Mouse (Mus musculus) lung, postnatal 0 days (tissue): Measurements from ENCODE around the gene Cngb1. TPM values are rescaled to one million over a fixed set of nuclear protein-coding genes. Genes with fewer than 3 reads are reported as not detected.

ENCODE experiments used
- ATAC-seq: fragments of 200-750 bp; cut with Nextera tagmentation; 2 replicates; pipeline ENCODE4 v1.8.0; 2017; ENCODE audit warnings: moderate library complexity
- DNase-seq: peaks from one replicate; pipeline ENCODE4 v3.0.0-alpha.2; 2016; ENCODE audit warnings: low spot score
- H3K27ac ChIP-seq: fragments of 300-500 bp; sonication (generic); 2 replicates; pipeline ENCODE4 v1.5.1; 2014; ENCODE audit warnings: antibody characterized with exemption, mild to moderate bottlenecking, low read length, mixed read lengths
- H3K27me3 ChIP-seq: fragments of 300-500 bp; sonication (generic); replicated peaks from 2 replicates; pipeline ENCODE4 v1.6.1; 2014; ENCODE audit warnings: low read length, mixed read lengths; ENCODE audit not compliant: insufficient read depth
- H3K36me3 ChIP-seq: fragments of 300-500 bp; sonication (generic); 2 replicates; pipeline ENCODE4 v1.6.1; 2014; ENCODE audit warnings: low read length, mixed read lengths; ENCODE audit not compliant: insufficient read depth
- H3K4me1 ChIP-seq: fragments of 300-500 bp; sonication (generic); 2 replicates; pipeline ENCODE4 v1.6.1; 2014; ENCODE audit warnings: antibody characterized with exemption, low read depth, low read length, mixed read lengths; ENCODE audit not compliant: insufficient read depth
- H3K4me2 ChIP-seq: fragments of 300-500 bp; sonication (generic); replicated peaks from 2 replicates; pipeline ENCODE4 v1.6.1; 2014; ENCODE audit warnings: low read depth, mild to moderate bottlenecking, low read length, moderate library complexity, mixed read lengths
- H3K4me3 ChIP-seq: fragments of 300-500 bp; sonication (generic); 2 replicates; pipeline ENCODE4 v1.5.1; 2014; ENCODE audit warnings: low read depth, low read length
- H3K9ac ChIP-seq: fragments of 300-500 bp; sonication (generic); replicated peaks from 2 replicates; pipeline ENCODE4 v1.6.1; 2014; ENCODE audit warnings: low read depth, mild to moderate bottlenecking
- H3K9me3 ChIP-seq: fragments of 300-500 bp; sonication (generic); 2 replicates; pipeline ENCODE4 v1.6.1; 2016; ENCODE audit warnings: low read length, mixed read lengths
- CTCF ChIP-seq: IDR thresholded peaks from 2 replicates; pipeline ENCODE4 v1.5.1; 2016; ENCODE audit warnings: antibody characterized with exemption, mild to moderate bottlenecking
- EP300 ChIP-seq: IDR thresholded peaks from 2 replicates; pipeline ENCODE4 v1.6.1; 2016; ENCODE audit warnings: antibody characterized with exemption, mild to moderate bottlenecking, control low read depth
- WGBS: fragments of 180-500 bp; shearing (Covaris S2); extraction: QIAGEN DNeasy Blood & Tissue Kit; methylation state at CpG from one replicate; pipeline ENCODE4 v1.1.7; 2014; 5-methylcytosine and 5-hydroxymethylcytosine counted together
- polyA plus RNA-seq: library from polyadenylated mRNA; unstranded; fragments of >200 nt; fragmentation: Nextera tagmentation; extraction: Ambion mirVana; gene quantifications from 2 replicates; pipeline ENCODE4 v1.2.1, GENCODE M21; 2015

Cngb1 gene
- polyA plus RNA-seq, 1 experiment from 2014 or later = 4.0 TPM

GRCm38 (mm10) chr8:95348811-95349630, 42.6 kb upstream of the Cngb1 start:
- Histone ChIP-seq H3K36me3 (0 out of 2 replicates have a peak, but pooled peaks cover 3% of the 10 kb centered on the region), H3K4me1 (peaks cover 16% of the 10 kb centered on the region), H3K27ac (peak overlapping the region; percentile 33), H3K9me3 (no peaks in the 10 kb centered on the region), H3K4me2 (peak overlapping the region; percentile 20), H3K27me3 (no peaks in the 10 kb centered on the region), H3K4me3 (no peak overlapping the region), H3K9ac (no peak overlapping the region)
- TF ChIP-seq EP300 = no peak
- peak; percentile 24 for TF ChIP-seq CTCF
- DNase-seq = peak; percentile 74
- peak; percentile 52 for ATAC-seq
- WGBS = 17% methylated on average over 19 of the region's 19 CpGs

GRCm38 (mm10) chr8:95348356-95348755, 42.0 kb upstream of the Cngb1 start:
- Histone ChIP-seq H3K4me1 (peaks cover 13% of the 10 kb centered on the region), H3K9me3 (no peaks in the 10 kb centered on the region), H3K27me3 (no peaks in the 10 kb centered on the region), H3K4me3 (no peak overlapping the region), H3K36me3 (peaks cover 4% of the 10 kb centered on the region; the same call in 1 of the 2 replicates), H3K27ac (peak overlapping the region; percentile 33), H3K9ac (no peak overlapping the region), H3K4me2 (0 out of 2 replicates have a peak overlapping the region, but pooled peaks have one; percentile 20)
- no peak for TF ChIP-seq EP300
- TF ChIP-seq CTCF = no peak
- DNase-seq = no peak
- no peak; the same call in 1 of the 2 replicates for ATAC-seq
- 81% methylated on average over 2 of the region's 2 CpGs for WGBS

- WGBS = 28% methylated on average over 8 of the region's 8 CpGs
- H3K4me2 ChIP-seq = no peak overlapping the region
These were observed 40.5 kb upstream of the Cngb1 start for GRCm38 (mm10) chr8:95346643-95347545.

GRCm38 (mm10) chr8:95344668-95345067, 38.3 kb upstream of the Cngb1 start:
- no peaks in the 10 kb centered on the region for H3K9me3 ChIP-seq
- no peak overlapping the region for H3K9ac ChIP-seq
- no peak for ATAC-seq
- H3K4me3 ChIP-seq = no peak overlapping the region
- WGBS = 77% methylated on average over 6 of the region's 6 CpGs
- H3K27me3 ChIP-seq = no peaks in the 10 kb centered on the region
- TF ChIP-seq CTCF (peak; percentile 33), EP300 (no peak)
- H3K4me1 ChIP-seq = no peaks in the 10 kb centered on the region
- DNase-seq = no peak
- no peak overlapping the region for H3K27ac ChIP-seq
- H3K36me3 ChIP-seq = peaks cover 15% of the 10 kb centered on the region
- H3K4me2 ChIP-seq = no peak overlapping the region

More at GRCm38 (mm10) chr8:95346643-95347545, 40.5 kb upstream of the Cngb1 start:
- Histone ChIP-seq H3K4me3 (no peak overlapping the region), H3K9ac (no peak overlapping the region), H3K36me3 (peaks cover 9% of the 10 kb centered on the region; the same call in 1 of the 2 replicates), H3K27ac (no peak overlapping the region), H3K9me3 (no peaks in the 10 kb centered on the region), H3K4me1 (peaks cover 8% of the 10 kb centered on the region), H3K27me3 (no peaks in the 10 kb centered on the region)
- DNase-seq = peak; percentile 75
- peak; percentile 83 for TF ChIP-seq CTCF
- no peak for TF ChIP-seq EP300
- ATAC-seq = 0 out of 2 replicates have a peak, but pooled peaks have one; percentile 10

- 65% methylated on average over 5 of the region's 5 CpGs for WGBS
- ATAC-seq (no peak), DNase-seq (no peak)
- Histone ChIP-seq H3K4me3 (no peak overlapping the region), H3K9me3 (no peaks in the 10 kb centered on the region), H3K4me1 (no peaks in the 10 kb centered on the region), H3K4me2 (no peak overlapping the region), H3K36me3 (peaks cover 35% of the 10 kb centered on the region), H3K27ac (no peak overlapping the region), H3K9ac (no peak overlapping the region), H3K27me3 (no peaks in the 10 kb centered on the region)
- no peak for TF ChIP-seq EP300
- no peak for TF ChIP-seq CTCF
These were observed 35.3 kb upstream of the Cngb1 start for GRCm38 (mm10) chr8:95341721-95342120.

GRCm38 (mm10) chr8:95336363-95336762, 30.0 kb upstream of the Cngb1 start:
- H3K27ac ChIP-seq = no peak overlapping the region
- H3K4me2 ChIP-seq = no peak overlapping the region
- TF ChIP-seq CTCF (no peak), EP300 (no peak)
- ATAC-seq = no peak
- no peak for DNase-seq
- H3K9ac ChIP-seq = no peak overlapping the region
- peaks cover 25% of the 10 kb centered on the region for H3K36me3 ChIP-seq
- H3K27me3 ChIP-seq = no peaks in the 10 kb centered on the region
- H3K9me3 ChIP-seq = no peaks in the 10 kb centered on the region
- peaks cover 6% of the 10 kb centered on the region; the same call in 1 of the 2 replicates for H3K4me1 ChIP-seq
- H3K4me3 ChIP-seq = no peak overlapping the region
